Mouse (Mus musculus) kidney, postnatal 4 days (tissue): ENCODE measurements around the gene Klrg2.

Experiments
- DNase-seq, 2 experiments: peaks; one replicate each; pipeline ENCODE4 v3.0.0; 2021; ENCODE audit warnings: mixed read lengths in 2 of 2

Gene Klrg2

GRCm38 (mm10) chr6:38627486-38627885 is 9.6 kb downstream of the Klrg2 start:
- DNase-seq: no peak

- DNase-seq: peak in 1 of 2 experiments; percentile 0
Measured at GRCm38 (mm10) chr6:38627081-38627480, 10.0 kb downstream of the Klrg2 start.

- no peak for DNase-seq
Measured at GRCm38 (mm10) chr6:38626086-38626485, 11.0 kb downstream of the Klrg2 start.

GRCm38 (mm10) chr6:38624439-38624838 is 12.6 kb downstream of the Klrg2 start:
- DNase-seq: no peak

GRCm38 (mm10) chr6:38623457-38623856 is 13.6 kb downstream of the Klrg2 start:
- DNase-seq: no peak

GRCm38 (mm10) chr6:38622406-38622805 is 14.6 kb downstream of the Klrg2 start:
- no peak for DNase-seq

GRCm38 (mm10) chr6:38609892-38610291 is 27.1 kb downstream of the Klrg2 start:
- DNase-seq: no peak

- DNase-seq: no peak
Measured at GRCm38 (mm10) chr6:38597481-38597880, 39.6 kb downstream of the Klrg2 start.

GRCm38 (mm10) chr6:38581711-38582110 is 55.3 kb downstream of the Klrg2 start:
- no peak for DNase-seq

GRCm38 (mm10) chr6:38580112-38580857 is 56.8 kb downstream of the Klrg2 start:
- no peak for DNase-seq

- no peak for DNase-seq
Measured at GRCm38 (mm10) chr6:38576096-38576495, 60.9 kb downstream of the Klrg2 start.
